Mouse (Mus musculus): ENCODE measurements around the gene Osm.
A peak's percentile ranks its signal among the peaks of the same experiment; 100 is the strongest.

Gene Osm

DNA sequence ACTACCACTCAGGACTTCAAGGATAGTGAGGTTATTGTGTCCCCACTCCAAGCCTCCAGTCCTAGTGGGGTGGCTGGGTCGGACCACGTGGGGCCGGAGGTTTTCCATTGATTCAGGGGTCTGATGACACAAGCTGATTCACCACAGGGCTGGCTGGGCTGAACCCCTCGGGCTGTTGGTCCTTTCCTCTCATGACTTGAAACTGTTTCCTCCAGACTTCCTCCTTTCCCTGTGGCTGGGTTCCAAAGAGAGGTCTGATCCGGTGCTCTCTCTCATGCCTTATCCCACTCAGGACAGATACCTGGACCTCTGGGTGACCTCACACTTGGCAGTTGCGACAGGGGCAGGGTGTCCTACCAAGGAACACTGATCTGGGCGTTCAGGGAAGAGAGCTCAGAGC is 3.9 kb downstream of the Osm start:
- no peak for DNase-seq

DNA sequence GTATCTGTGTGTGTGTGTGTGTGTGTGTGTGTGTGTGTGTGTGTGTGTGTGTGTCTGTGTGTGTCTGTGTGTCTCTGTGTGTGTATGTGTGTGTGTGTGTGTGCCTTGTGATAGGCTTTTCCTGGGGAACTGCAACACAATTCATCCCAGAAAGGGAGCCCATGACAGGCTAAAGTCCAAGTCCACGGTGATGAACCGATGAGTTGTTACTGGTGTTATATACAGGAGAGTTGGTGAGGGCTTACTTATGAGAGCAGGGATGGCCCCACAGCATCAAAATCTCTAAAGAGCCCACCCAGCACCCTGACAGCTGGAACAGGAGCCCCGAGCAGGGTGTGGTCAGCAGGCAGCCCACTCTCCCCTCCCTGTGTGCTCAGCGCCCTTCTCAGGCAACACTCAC is 5.0 kb downstream of the Osm start:
- DNase-seq = no peak

DNA sequence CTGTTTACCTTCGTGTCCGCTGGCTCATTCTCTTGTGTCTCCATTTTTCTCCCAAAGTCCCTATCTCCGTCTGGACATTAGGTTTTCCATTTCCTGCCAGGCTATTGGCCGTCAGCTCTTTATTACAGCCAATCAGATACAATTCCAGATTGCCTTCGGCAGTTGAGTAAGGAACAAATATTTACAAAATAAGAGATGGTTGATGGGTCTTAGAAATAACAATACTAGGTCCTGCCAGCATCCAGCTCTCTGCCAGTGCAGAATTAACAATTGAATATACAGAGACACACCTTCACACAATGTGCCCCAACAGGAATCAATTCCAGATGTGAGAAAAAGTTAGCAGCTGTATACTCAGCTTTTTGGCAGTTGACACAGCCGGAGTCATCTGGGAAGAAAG is 9.9 kb downstream of the Osm start:
- DNase-seq = no peak

DNA sequence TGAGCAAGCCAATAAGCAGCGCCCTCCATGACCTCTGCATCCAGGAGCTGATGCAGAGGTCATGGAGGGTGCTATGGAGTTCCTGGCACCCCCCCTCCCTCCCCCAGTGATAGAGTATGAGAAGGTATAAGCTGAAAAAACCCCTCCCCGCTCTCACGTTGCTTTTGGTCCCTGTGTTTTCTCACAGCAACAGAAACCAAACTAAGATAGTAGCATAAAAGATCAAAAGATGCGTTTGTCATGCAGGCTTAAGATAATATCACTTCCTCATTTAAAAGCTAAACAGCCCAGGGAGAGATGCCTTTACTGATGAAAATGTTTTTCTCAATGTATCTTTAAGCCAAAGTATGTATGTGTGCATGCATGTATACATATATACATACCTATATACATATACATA is 10.4 kb downstream of the Osm start:
- DNase-seq = no peak

DNA sequence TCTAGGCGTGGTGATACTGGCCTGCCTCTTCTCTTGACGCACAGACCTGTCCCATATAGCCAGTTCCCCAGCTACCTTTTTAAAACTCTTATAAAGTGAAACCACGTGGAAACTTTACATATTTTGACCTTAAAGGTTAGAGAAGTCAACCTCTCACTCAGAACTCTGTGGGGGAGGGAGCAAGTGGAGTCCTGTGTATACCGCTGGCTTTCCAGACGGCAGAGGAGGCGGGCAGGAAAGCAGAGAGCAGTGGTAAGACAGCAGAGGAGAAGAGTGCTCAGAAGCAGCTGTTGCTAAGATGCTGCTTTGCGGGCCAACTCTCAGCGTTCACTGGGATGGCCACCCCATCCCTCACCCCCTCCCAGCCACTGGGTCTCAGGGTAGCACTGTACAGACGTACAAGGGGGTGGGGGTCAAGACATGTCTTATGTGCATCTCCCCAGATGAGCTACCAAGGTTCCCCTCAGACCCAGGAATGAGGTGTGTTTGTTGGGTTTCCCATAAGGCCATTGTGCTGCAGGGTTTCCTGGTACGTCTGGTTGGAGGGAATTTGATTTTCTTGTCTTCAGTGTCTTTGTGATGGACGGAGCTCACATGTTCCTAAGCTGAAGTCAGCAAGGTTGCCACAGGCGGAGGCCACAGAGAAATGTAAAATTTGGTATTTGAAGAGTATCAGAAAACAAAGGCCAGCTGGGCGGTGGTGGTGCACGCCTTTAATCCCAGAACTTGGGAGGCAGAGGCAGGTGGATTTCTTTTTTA is 11.2 kb downstream of the Osm start:
- DNase-seq = no peak

DNA sequence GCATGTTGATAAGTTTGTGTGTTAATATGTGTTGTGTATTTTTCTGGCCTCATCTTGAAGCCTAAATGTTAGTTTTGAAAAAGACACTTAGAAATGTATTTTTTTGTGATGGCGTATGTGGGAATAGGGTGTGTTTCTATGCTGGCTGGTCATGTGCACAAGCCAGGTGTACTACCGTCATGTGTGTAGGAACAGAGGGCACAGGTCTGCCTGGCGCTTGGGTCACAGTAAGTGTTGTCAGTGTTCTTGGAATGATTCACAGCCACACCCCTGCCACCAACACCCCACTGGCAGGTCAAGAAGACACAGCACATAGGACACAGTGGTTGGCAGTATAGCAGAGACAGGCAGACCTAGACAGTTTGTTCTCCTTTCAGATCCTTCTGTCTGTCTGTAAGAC is 12.9 kb downstream of the Osm start:
- DNase-seq = no peak

DNA sequence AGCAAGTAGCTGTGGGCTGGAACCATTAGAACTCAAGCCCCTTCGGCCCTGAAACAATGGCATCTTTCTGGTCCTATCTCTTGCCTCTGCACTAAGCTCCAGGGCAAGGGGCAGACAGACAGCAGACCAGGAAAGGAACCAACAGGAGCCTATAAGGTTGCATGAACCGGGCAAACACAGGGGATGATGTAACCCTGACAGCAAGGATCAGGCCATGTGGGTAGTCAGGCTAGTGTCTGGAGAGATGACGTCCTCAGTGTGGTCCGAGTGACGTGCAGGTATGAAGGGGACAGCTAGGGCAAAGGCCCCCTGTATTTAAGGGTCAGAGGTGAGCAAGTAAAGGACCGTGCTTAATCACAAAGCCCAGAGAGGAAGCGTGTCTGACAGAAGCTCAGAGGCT is 14.1 kb downstream of the Osm start:
- no peak for DNase-seq

DNA sequence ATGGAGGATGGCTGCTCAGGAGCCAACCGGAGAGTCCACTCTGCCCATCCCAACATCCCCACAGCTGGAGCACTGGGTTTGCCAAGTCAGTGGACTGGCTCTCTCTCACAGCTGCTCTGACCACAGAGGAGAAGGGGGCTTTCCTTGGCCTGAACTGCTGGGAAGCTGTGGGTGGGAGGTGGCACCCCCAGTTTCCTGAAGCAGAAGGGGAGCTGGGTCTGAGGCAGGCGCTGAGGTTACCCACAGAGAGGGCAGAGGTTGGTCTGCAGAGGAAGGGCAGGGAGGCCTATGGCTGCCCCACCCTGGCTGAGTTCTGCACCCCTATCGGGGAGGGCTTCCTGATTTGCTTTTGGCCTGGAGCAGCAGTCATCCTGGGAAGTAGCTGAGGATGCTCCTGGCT is 15.2 kb downstream of the Osm start:
- DNase-seq = no peak

DNA sequence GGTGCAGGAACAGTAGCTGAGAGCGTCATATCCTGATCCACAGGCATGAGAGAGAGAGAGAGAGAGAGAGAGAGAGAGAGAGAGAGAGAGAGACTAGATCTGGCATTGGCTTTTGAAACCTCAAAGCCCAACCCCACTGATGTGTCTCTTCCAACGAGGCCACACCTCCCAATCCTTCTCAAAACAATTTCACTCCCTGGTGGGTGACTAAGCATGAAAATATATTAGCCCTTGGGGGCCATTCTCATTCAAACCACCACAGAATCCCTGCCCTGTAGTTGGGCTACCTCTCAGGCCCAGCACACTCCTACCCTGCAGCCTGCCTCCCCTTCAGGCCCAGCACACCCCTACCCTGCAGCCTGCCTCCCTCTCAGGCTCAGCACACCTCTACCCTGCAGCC is 16.7 kb downstream of the Osm start:
- DNase-seq = no peak

DNA sequence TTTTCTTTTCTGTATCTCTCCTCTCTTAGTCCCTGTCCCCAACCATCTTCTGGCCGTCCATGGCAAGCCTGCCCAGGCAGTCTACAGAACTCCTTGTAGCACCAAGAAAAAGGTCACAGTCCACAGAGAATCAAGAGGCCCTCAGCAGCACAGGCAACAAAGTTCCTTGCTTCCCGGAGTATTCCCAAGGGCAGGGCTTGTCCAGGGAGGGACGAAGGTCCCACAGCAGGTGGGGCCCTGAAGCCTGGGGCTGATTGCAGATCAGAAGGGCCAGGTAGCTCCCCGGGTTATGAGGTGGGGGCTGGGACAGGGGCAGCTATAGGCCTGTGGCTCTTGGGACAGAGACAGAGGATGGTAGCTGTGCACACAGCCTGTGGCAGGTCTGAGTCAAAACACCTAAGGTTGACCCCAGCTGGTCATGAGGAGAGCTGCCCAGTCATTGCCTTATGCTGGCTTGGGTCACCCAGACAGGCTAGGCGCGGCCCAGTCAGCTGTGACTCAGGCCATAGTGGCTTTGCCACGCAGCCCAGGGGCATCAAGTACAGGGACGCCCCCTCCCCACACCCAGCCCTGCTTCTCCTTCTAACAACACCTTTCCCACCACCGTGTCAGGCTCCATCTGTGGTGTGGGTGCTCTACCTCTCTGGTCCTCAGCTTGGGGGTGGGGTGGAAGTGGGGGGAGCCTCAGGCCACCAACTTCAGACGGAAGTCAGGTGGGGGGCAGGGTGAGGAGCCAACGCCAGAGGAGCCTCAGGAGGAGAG is 20.8 kb downstream of the Osm start, which contains the start of gene Lif:
Gene Lif (plus strand): TSS at position 712 of the 762 bp plus-strand sequence.
- DNase-seq = no peak

DNA sequence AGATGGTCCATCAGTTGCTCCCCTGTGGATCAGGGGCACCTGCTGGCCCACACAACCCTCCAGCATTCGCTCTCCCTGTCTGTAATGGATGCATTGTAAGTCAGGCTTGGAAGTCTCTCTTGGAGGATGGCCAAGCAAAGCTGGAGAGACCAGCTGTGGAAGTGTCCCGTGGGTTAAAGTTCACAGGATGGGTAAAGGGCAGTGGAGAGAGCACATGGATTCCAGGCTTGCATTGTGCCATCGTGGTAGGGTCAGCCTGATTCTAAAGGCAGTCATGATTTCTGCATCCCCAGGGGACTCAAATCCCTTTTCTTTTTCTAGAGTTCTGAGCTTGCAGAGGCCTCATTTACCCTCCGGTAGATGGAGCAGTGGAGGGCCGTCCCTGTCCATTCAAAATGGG is 21.5 kb downstream of the Osm start:
- DNase-seq = no peak

DNA sequence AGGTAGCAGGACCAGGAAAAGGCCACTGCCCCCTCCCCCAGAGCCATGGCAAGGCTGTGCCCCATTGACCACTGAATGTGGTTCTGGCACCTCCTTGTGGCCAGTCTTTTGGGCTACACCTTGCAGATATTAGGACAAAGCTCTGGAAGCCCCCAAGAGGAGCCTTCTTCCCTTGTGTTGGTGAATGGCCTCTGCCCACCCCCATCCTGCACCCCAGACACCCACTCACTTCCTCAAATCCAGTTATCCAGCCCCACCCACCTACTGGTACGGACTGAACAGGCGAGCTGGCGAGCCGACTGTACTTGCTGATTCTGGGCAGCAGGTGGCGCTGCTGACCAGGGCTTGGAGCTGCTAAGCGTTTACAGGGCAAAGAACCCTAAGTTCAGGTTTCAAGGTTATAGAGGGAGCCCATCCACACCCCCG is 22.4 kb downstream of the Osm start:
- DNase-seq = peak; percentile 92 to 93

DNA sequence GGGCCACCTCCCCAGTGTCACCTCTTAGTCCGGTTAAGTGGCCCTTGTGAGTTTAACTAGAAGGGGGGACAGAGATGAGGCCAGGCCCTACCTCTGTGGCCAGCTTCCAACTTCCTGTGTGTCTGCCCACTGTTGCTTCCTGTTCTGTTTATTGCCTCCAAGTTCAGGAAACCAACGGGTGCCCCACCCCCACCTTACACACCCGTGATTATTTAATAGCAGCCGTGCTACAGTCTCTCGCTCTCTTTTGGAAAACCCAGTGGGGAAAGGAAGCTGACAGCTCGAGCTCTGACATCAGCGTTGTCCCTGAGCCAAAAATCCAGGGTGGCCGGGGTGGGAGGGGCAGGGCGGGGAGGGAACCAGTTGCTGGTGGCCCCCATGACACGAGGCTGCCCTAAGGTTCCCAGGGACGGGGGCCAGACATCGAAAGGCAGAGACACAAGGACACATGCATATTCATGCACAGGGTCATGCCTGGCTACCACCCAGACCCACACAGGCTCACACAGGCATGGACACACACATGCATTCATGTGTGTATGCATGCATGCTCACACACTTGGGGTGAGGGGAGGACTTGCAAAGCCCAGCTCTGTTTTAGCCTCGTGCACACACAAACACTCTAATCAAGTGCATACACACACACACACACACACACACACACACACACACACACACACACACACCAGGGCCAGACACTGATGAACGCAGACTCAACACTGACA is 24.4 kb downstream of the Osm start:
- DNase-seq = peak; percentile 55 to 66

DNA sequence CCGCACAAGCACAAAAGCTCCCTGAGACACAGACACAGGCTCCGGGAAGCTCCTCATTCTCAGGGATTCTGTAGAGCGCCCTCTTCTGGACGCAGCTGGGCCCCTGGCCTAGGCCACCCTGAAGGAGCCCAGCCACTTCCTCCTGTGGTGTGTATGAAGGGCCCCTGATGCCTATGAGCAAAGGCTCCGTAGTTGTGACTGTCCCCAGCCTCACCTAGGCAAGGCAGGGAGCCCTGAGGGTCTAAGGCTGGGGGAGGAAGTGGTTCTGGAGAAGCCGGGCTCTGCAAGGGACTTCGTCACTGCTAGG is 24.9 kb downstream of the Osm start:
- DNase-seq = peak; percentile 68 to 73

DNA sequence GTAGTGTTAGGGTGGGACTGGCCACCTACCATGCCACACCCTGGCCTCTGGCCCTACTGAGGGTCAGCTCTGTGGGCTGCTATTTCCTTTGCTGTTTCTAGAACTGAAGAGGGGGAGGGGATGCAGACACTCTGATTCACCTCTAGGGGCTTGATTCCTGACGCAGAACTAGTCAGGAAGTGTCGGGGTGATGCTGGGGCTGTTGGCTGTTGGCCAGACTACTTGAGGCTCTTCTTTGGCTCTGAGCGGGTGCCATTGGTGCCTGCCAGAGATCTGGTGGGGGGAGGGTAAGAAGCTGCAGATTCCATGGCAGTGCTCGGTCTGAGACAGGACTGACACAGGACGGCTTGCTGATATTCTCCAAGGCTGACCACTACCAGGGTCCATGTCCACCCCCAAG is 25.7 kb downstream of the Osm start:
- DNase-seq = peak in 1 of 2 experiments; percentile 44

DNA sequence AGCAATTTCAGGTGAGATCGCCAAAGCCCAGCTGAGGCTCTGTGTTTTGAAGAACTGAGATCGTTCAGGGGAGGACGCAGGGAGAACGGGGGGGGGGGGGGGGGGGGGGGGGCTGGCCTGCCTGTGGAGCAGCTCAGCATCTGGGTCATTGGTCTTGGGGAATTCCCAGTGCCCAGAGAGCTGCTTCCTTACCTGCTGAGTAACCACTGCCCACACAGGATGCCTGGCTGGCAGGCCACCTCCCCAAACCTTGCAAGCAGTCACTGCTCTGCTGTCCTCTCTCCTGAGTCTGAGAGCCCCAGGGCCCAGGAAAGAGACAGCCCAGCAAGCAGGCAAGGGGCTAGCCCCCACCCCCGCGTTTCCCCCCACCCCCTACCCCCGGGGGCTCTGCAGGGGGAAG is 26.6 kb downstream of the Osm start:
- DNase-seq = no peak

DNA sequence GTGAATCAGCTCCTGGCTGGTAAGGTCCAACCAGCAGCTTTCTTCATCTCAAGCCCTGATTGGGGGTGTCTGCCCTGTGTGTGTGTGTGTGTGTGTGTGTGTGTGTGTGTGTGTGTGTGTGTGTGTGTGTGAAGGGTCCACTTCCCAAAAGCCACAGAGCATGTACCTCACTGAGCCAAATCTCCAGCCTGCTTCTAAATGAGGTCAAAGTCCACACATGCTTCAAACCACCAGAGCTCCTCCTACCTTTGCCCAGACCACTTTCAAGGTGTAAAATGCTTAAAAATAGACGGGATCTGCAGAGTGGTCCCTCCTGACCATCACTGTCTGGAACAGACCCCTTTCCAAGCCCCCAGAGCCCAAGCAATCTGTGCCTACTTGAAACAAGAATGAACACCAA is 27.1 kb downstream of the Osm start:
- no peak for DNase-seq

DNA sequence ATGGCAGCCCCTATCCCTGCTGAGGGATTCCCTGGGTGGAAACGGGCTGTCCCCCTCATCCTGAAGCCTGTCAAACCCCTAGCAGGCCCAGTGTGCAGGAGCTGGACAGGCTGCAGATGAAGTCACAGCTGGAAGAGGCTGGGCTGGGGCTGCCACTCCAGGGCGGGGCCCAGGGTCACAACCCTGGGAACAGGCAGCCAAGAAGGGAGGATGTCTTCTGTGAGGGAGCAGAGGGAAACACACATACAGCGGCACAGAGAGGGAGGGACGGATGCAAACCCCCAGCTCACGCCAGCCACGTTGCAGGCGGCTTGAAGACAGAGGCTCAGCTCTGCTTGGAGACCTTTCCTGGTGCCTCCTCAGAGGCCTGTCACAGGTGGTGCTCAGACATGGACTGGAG is 27.8 kb downstream of the Osm start:
- no peak for DNase-seq

DNA sequence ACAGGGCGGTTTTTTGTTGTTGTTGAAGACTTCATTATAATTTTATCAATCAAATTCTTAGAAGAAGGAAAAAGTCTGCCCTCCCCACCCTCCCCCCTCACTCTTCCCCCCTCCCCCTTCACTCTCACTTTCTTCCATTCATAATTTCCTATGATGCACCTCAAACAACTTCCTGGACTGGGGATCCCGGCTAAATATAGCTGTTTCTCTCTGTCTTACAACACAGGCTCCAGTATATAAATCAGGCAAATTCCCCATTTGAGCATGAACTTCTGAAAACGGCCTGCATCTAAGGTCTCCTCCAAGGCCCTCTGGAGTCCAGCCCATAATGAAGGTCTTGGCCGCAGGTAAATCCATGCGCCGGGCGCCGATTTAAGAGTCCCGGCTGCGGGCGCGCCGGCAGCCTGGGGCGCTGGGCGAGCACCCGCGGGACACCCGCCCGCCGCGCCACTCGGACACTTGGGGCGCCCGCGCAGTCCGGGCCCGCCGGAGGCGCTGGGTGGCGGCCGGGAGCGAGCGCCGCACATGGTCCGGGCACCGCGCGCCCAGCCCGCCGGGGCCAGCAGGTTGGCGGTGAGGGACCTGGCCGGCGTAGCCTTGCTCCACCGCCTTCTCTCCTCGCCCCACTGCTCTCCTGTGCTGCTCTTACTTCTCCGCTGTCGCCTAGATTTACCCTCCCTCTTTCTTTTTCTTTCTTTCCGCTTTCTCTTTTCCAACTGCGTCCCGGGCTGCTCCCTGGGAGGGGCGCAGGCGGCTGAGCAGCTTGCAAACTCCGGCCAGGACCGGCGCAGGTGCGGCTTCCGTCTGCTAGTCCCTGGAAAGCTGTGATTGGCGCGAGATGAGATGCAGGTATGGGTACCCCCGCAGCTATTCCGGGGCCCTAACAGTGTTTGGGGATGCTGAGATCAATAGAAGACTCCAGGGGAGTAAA is 30.3 kb downstream of the Osm start:
- DNase-seq = peak; percentile 64 to 72

DNA sequence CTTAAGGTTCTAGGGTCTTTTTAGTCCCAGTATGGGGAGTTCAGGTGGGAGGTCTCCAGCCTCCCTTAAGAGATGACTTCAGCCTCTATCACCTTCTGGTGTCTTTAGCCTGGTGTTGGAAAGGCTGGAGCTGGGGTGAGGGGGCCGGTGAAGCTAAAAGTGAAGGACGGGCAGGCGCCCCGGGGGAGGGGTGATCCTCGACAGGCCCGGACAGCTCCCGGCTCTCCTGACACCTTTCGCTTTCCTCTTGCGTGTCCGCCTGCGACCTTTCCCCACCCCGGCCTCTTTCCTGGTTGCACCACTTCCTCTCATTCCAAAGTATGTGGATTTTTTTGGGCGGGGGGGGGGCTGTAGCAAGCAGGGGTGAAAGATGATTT is 31.0 kb downstream of the Osm start:
- no peak for DNase-seq

DNA sequence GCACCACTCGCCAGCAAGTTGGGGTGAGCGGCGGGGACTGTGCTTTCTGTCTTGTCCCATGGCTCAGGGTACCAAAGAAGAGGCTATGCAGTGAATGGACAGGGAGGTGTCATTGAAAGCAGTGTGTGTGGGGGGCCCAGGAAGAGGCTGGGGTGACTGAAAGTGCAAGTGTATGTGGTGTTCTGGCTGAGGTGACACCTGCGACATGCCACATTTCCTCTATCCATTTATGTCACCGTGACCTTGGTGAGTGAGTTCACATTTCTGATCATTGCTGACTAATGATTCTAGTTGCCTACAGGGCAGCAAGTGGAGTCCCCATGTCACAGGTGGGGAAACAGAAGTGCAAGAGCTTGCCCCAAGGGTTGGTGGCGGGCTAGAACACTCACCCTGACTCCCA is 32.3 kb downstream of the Osm start:
- DNase-seq = no peak

DNA sequence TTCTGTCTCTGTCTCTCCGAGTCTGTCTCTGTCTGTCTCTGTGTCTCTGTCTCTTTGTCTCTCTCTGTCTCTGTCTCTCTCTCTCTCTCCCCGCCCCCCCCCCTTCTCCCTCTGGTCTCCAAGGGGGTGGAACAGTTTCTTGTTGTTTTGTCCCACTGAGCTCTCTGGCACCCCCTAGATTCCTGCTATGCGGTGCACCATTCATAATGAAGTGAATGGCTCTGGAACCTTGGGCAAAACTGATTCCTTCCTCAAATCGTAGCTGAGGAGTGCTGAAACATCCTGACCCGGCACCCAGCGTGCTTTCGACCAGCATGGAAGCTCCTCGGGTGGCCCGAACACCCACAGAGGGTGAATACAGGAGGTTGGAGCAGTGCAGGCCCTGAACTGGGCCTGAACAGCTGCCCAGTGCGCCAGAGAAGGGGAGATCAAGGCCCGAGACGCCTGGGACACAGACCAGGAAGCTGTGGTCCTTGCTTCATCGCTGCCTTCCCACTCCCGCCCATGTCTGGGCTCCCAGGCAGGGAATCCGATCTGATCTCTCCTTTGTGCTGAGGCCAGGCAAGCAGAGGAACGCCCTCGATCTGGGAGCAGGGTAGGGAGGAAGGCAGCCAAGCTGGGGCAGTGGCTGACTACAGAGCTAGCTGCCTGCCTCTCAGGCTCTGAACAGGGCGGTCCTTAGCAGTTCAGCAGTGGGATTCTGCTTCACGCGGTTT is 34.7 kb downstream of the Osm start:
- no peak for DNase-seq

Measured in cerebellum, postnatal 25 days (tissue).